Mouse (Mus musculus): Measurements from ENCODE around the gene Brk1. TPM values are rescaled to one million over a fixed set of nuclear protein-coding genes. Genes with fewer than 3 reads are reported as not detected.

The Brk1 gene
- polyA plus RNA-seq (2014; fragmentation: Nextera tagmentation; extraction: Ambion mirVana) = 198 and 200 TPM in 2 replicates

GRCm38 (mm10) chr6:113604432-113605223 is at the start of gene Brk1:
TSS of gene Brk1 (plus strand) at chr6:113604772.
- Histone ChIP-seq H3K4me2 (ENCODE audit: low read depth, low read length, severe bottlenecking) (peak within 1 kb of the TSS; percentile 86), H3K27ac (ENCODE audit: low read depth, low read length) (peak within 1 kb of the TSS; percentile 50), H3K9me3 (ENCODE audit: control insufficient read depth, low read length) (no peaks in the 10 kb centered on the region), H3K4me1 (replicated peaks; ENCODE audit: control insufficient read depth, insufficient read depth, low read length) (peaks cover 13% of the 10 kb centered on the region; the same call in 1 of the 2 replicates), H3K9ac (ENCODE audit: low read length) (peak within 1 kb of the TSS; percentile 93), H3K4me3 (ENCODE audit: low read depth, low read length) (peak within 1 kb of the TSS; percentile 94), H3K36me3 (ENCODE audit: control insufficient read depth, insufficient read depth, low read length) (no peaks in the 10 kb centered on the region), H3K27me3 (ENCODE audit: control insufficient read depth, insufficient read depth, low read length) (no peaks in the 10 kb centered on the region)
- ATAC-seq (replicated peaks; ENCODE audit: low FRiP score) (peak; percentile 92), DNase-seq (ENCODE audit: low spot score) (peak; percentile 93)
- WGBS = under 1% methylated on average over 65 of the region's 65 CpGs

GRCm38 (mm10) chr6:113559736-113560135 is 44.8 kb upstream of the Brk1 start:
- Histone ChIP-seq H3K4me3 (ENCODE audit: low read depth, low read length) (no peak overlapping the region), H3K9me3 (ENCODE audit: control insufficient read depth, low read length) (no peaks in the 10 kb centered on the region), H3K4me1 (replicated peaks; ENCODE audit: control insufficient read depth, insufficient read depth, low read length) (no peaks in the 10 kb centered on the region), H3K4me2 (ENCODE audit: low read depth, low read length, severe bottlenecking) (no peak overlapping the region), H3K27ac (ENCODE audit: low read depth, low read length) (no peak overlapping the region), H3K9ac (ENCODE audit: low read length) (no peak overlapping the region), H3K36me3 (ENCODE audit: control insufficient read depth, insufficient read depth, low read length) (no peaks in the 10 kb centered on the region; the same call in 1 of the 2 replicates), H3K27me3 (ENCODE audit: control insufficient read depth, insufficient read depth, low read length) (no peaks in the 10 kb centered on the region)
- ATAC-seq (replicated peaks; ENCODE audit: low FRiP score) = no peak
- DNase-seq (ENCODE audit: low spot score) = no peak
- 81% methylated on average over 6 of the region's 6 CpGs for WGBS

- DNase-seq (ENCODE audit: low spot score) (no peak), ATAC-seq (replicated peaks; ENCODE audit: low FRiP score) (no peak)
- no peaks in the 10 kb centered on the region for H3K27me3 ChIP-seq (ENCODE audit: control insufficient read depth, insufficient read depth, low read length)
- 97% methylated on average over 1 of the region's 1 CpGs for WGBS
- H3K27ac ChIP-seq (ENCODE audit: low read depth, low read length) = no peak overlapping the region
- no peak overlapping the region for H3K4me3 ChIP-seq (ENCODE audit: low read depth, low read length)
- H3K9me3 ChIP-seq (ENCODE audit: control insufficient read depth, low read length) = no peaks in the 10 kb centered on the region
- no peak overlapping the region for H3K9ac ChIP-seq (ENCODE audit: low read length)
- no peak overlapping the region for H3K4me2 ChIP-seq (ENCODE audit: low read depth, low read length, severe bottlenecking)
- no peaks in the 10 kb centered on the region; the same call in 1 of the 2 replicates for H3K36me3 ChIP-seq (ENCODE audit: control insufficient read depth, insufficient read depth, low read length)
- no peaks in the 10 kb centered on the region for H3K4me1 ChIP-seq (replicated peaks; ENCODE audit: control insufficient read depth, insufficient read depth, low read length)
Measured at GRCm38 (mm10) chr6:113564557-113564956, 40.0 kb upstream of the Brk1 start.

GRCm38 (mm10) chr6:113576044-113576443 is 28.5 kb upstream of the Brk1 start:
- DNase-seq (ENCODE audit: low spot score) = no peak
- Histone ChIP-seq H3K36me3 (ENCODE audit: control insufficient read depth, insufficient read depth, low read length) (no peaks in the 10 kb centered on the region; the same call in 1 of the 2 replicates), H3K4me2 (ENCODE audit: low read depth, low read length, severe bottlenecking) (no peak overlapping the region), H3K4me1 (replicated peaks; ENCODE audit: control insufficient read depth, insufficient read depth, low read length) (no peaks in the 10 kb centered on the region), H3K4me3 (ENCODE audit: low read depth, low read length) (no peak overlapping the region), H3K27ac (ENCODE audit: low read depth, low read length) (no peak overlapping the region), H3K9ac (ENCODE audit: low read length) (no peak overlapping the region), H3K9me3 (ENCODE audit: control insufficient read depth, low read length) (no peaks in the 10 kb centered on the region), H3K27me3 (ENCODE audit: control insufficient read depth, insufficient read depth, low read length) (no peaks in the 10 kb centered on the region)
- no peak for ATAC-seq (replicated peaks; ENCODE audit: low FRiP score)
- WGBS = 98% methylated on average over 6 of the region's 6 CpGs

GRCm38 (mm10) chr6:113579306-113579705 is 25.3 kb upstream of the Brk1 start:
- Histone ChIP-seq H3K4me2 (ENCODE audit: low read depth, low read length, severe bottlenecking) (no peak overlapping the region), H3K9me3 (ENCODE audit: control insufficient read depth, low read length) (no peaks in the 10 kb centered on the region), H3K36me3 (ENCODE audit: control insufficient read depth, insufficient read depth, low read length) (no peaks in the 10 kb centered on the region; the same call in 1 of the 2 replicates), H3K27ac (ENCODE audit: low read depth, low read length) (no peak overlapping the region), H3K9ac (ENCODE audit: low read length) (no peak overlapping the region), H3K4me1 (replicated peaks; ENCODE audit: control insufficient read depth, insufficient read depth, low read length) (no peaks in the 10 kb centered on the region), H3K27me3 (ENCODE audit: control insufficient read depth, insufficient read depth, low read length) (no peaks in the 10 kb centered on the region), H3K4me3 (ENCODE audit: low read depth, low read length) (no peak overlapping the region)
- 97% methylated on average over 3 of the region's 3 CpGs for WGBS
- ATAC-seq (replicated peaks; ENCODE audit: low FRiP score) = no peak
- DNase-seq (ENCODE audit: low spot score) = no peak

GRCm38 (mm10) chr6:113583023-113583422 is 21.5 kb upstream of the Brk1 start:
- ATAC-seq (replicated peaks; ENCODE audit: low FRiP score) = no peak
- no peaks in the 10 kb centered on the region for H3K4me1 ChIP-seq (replicated peaks; ENCODE audit: control insufficient read depth, insufficient read depth, low read length)
- no peak overlapping the region for H3K4me2 ChIP-seq (ENCODE audit: low read depth, low read length, severe bottlenecking)
- H3K36me3 ChIP-seq (ENCODE audit: control insufficient read depth, insufficient read depth, low read length) = no peaks in the 10 kb centered on the region; the same call in 1 of the 2 replicates
- H3K4me3 ChIP-seq (ENCODE audit: low read depth, low read length) = no peak overlapping the region
- no peak overlapping the region for H3K9ac ChIP-seq (ENCODE audit: low read length)
- no peaks in the 10 kb centered on the region for H3K27me3 ChIP-seq (ENCODE audit: control insufficient read depth, insufficient read depth, low read length)
- no peak overlapping the region for H3K27ac ChIP-seq (ENCODE audit: low read depth, low read length)
- no peak for DNase-seq (ENCODE audit: low spot score)
- no peaks in the 10 kb centered on the region for H3K9me3 ChIP-seq (ENCODE audit: control insufficient read depth, low read length)
- WGBS = 93% methylated on average over 4 of the region's 4 CpGs

- 93% methylated on average over 5 of the region's 5 CpGs for WGBS
- Histone ChIP-seq H3K9ac (ENCODE audit: low read length) (no peak overlapping the region), H3K9me3 (ENCODE audit: control insufficient read depth, low read length) (no peaks in the 10 kb centered on the region), H3K27ac (ENCODE audit: low read depth, low read length) (no peak overlapping the region), H3K36me3 (ENCODE audit: control insufficient read depth, insufficient read depth, low read length) (no peaks in the 10 kb centered on the region; the same call in 1 of the 2 replicates), H3K4me3 (ENCODE audit: low read depth, low read length) (no peak overlapping the region), H3K4me2 (ENCODE audit: low read depth, low read length, severe bottlenecking) (no peak overlapping the region), H3K27me3 (ENCODE audit: control insufficient read depth, insufficient read depth, low read length) (no peaks in the 10 kb centered on the region), H3K4me1 (replicated peaks; ENCODE audit: control insufficient read depth, insufficient read depth, low read length) (no peaks in the 10 kb centered on the region)
- DNase-seq (ENCODE audit: low spot score) = no peak
- no peak for ATAC-seq (replicated peaks; ENCODE audit: low FRiP score)
Measured at GRCm38 (mm10) chr6:113585065-113585464, 19.5 kb upstream of the Brk1 start.

GRCm38 (mm10) chr6:113586466-113587183 is 17.9 kb upstream of the Brk1 start:
- Histone ChIP-seq H3K4me3 (ENCODE audit: low read depth, low read length) (no peak overlapping the region), H3K9me3 (ENCODE audit: control insufficient read depth, low read length) (no peaks in the 10 kb centered on the region), H3K27me3 (ENCODE audit: control insufficient read depth, insufficient read depth, low read length) (no peaks in the 10 kb centered on the region), H3K36me3 (ENCODE audit: control insufficient read depth, insufficient read depth, low read length) (no peaks in the 10 kb centered on the region; the same call in 1 of the 2 replicates), H3K9ac (ENCODE audit: low read length) (no peak overlapping the region), H3K27ac (ENCODE audit: low read depth, low read length) (no peak overlapping the region), H3K4me1 (replicated peaks; ENCODE audit: control insufficient read depth, insufficient read depth, low read length) (no peaks in the 10 kb centered on the region), H3K4me2 (ENCODE audit: low read depth, low read length, severe bottlenecking) (no peak overlapping the region)
- DNase-seq (ENCODE audit: low spot score) (no peak), ATAC-seq (replicated peaks; ENCODE audit: low FRiP score) (no peak)
- 82% methylated on average over 5 of the region's 5 CpGs for WGBS
